Mouse (Mus musculus) G1E-ER4 (cell line): Measurements from ENCODE around the gene Rp2. TPM values are rescaled to one million over a fixed set of nuclear protein-coding genes. Genes with fewer than 3 reads are reported as not detected.

ENCODE experiments used
- GATA1 ChIP-seq: IDR thresholded peaks from one replicate; pipeline ENCODE4 v1.8.0; 2012; ENCODE audit warnings: low read length, inconsistent platforms
- polyA plus RNA-seq: library from polyadenylated mRNA; stranded (reverse); fragments of >175 nt; gene quantifications from 2 replicates; pipeline ENCODE4 v1.2.3, GENCODE M21; 2012

The Rp2 gene
- polyA plus RNA-seq, 1 experiment: 3.1 TPM

GRCm38 (mm10) chrX:20412221-20412620 is 47.9 kb downstream of the Rp2 start:
- no peak for TF ChIP-seq GATA1

GRCm38 (mm10) chrX:20414885-20415622 is 50.8 kb downstream of the Rp2 start:
- TF ChIP-seq GATA1: no peak

GRCm38 (mm10) chrX:20418461-20418860 is 54.2 kb downstream of the Rp2 start:
- no peak for TF ChIP-seq GATA1

GRCm38 (mm10) chrX:20419536-20419935 is 55.3 kb downstream of the Rp2 start:
- no peak for TF ChIP-seq GATA1

- TF ChIP-seq GATA1: no peak
Measured at GRCm38 (mm10) chrX:20425140-20425838, 61.0 kb downstream of the Rp2 start, which contains the start of gene Jade3. Gene Jade3 (plus strand): TSS chrX:20425688.

- TF ChIP-seq GATA1: no peak
Measured at GRCm38 (mm10) chrX:20425839-20426449, 61.7 kb downstream of the Rp2 start.

Other genes with a start within 250 kb of the Rp2 start
- gene Slc9a7, start 72.7 kb upstream of the Rp2 start, polyA plus RNA-seq: not detected in 2 replicates
- 0.63 and 0.76 TPM in 2 replicates for gene Jade3, start 61.2 kb downstream of the Rp2 start, polyA plus RNA-seq
- gene Rgn, start 185.3 kb downstream of the Rp2 start, polyA plus RNA-seq: not detected in 2 replicates